Mouse (Mus musculus) midbrain, embryonic 15.5 days (tissue): ENCODE results near the gene Coro2a. TPM values are rescaled to one million over a fixed set of nuclear protein-coding genes. Genes with fewer than 3 reads are reported as not detected.
"Not testable (repeated sequence)": the region's sequence is repeated elsewhere in the genome, so short reads cannot be mapped to it uniquely, and the experiment has no call there.

Experiments
- ATAC-seq: fragments of 200-750 bp; cut with Nextera tagmentation; replicated peaks from 2 replicates; pipeline ENCODE4 v1.8.0; 2017; ENCODE audit warnings: moderate TSS enrichment
- H3K27ac ChIP-seq: fragments of 300-500 bp; sonication (generic); 2 replicates; pipeline ENCODE4 v1.5.1; 2015; ENCODE audit warnings: mild to moderate bottlenecking, inconsistent platforms
- H3K27me3 ChIP-seq: fragments of 300-500 bp; sonication (generic); replicated peaks from 2 replicates; pipeline ENCODE4 v1.6.1; 2015; ENCODE audit warnings: inconsistent platforms
- H3K36me3 ChIP-seq: fragments of 300-500 bp; sonication (generic); replicated peaks from 2 replicates; pipeline ENCODE4 v1.6.1; 2015; ENCODE audit warnings: inconsistent platforms
- H3K4me1 ChIP-seq: fragments of 300-500 bp; sonication (generic); 2 replicates; pipeline ENCODE4 v1.6.1; 2015; ENCODE audit warnings: inconsistent platforms
- H3K4me2 ChIP-seq: fragments of 300-500 bp; sonication (generic); 2 replicates; pipeline ENCODE4 v1.6.1; 2015; ENCODE audit warnings: inconsistent platforms, mild to moderate bottlenecking, moderate library complexity
- H3K4me3 ChIP-seq: fragments of 300-500 bp; sonication (generic); 2 replicates; pipeline ENCODE4 v1.5.1; 2015; ENCODE audit warnings: mild to moderate bottlenecking, inconsistent platforms
- H3K9ac ChIP-seq: fragments of 300-500 bp; sonication (generic); 2 replicates; pipeline ENCODE4 v1.6.1; 2015; ENCODE audit warnings: mild to moderate bottlenecking, inconsistent platforms
- H3K9me3 ChIP-seq: fragments of 300-500 bp; sonication (generic); 2 replicates; pipeline ENCODE4 v1.6.1; 2016; ENCODE audit warnings: inconsistent platforms
- WGBS: fragments of 180-500 bp; shearing (Covaris S2); methylation state at CpG from one replicate; pipeline ENCODE4 v1.1.7; 2015; ENCODE audit warnings: mixed read lengths; 5-methylcytosine and 5-hydroxymethylcytosine counted together
- polyA plus RNA-seq: library from polyadenylated mRNA; unstranded; fragments of >200 nt; fragmentation: Nextera tagmentation; extraction: Ambion mirVana; gene quantifications from 2 replicates; pipeline ENCODE4 v1.2.1, GENCODE M21; 2015

Gene Coro2a
- 6.8 and 8.1 TPM in 2 replicates for polyA plus RNA-seq

GRCm38 (mm10) chr4:46601844-46602423 is at the start of gene Coro2a:
TSS of gene Coro2a (minus strand) at chr4:46602202.
- Histone ChIP-seq H3K27ac (peak within 1 kb of the TSS; percentile 2; the same call in 1 of the 2 replicates), H3K4me2 (peak within 1 kb of the TSS; percentile 71), H3K9me3 (no peaks in the 10 kb centered on the region), H3K9ac (peak within 1 kb of the TSS; percentile 66), H3K4me1 (peaks cover 10% of the 10 kb centered on the region), H3K27me3 (peaks cover 7% of the 10 kb centered on the region), H3K4me3 (peak within 1 kb of the TSS; percentile 56), H3K36me3 (no peaks in the 10 kb centered on the region)
- WGBS, result under 1% methylated on average over 64 of the region's 66 CpGs
- peak; percentile 72 for ATAC-seq

- peak; percentile 98 for ATAC-seq
- H3K27ac ChIP-seq, result peak within 1 kb of the TSS; percentile 71
- peak within 1 kb of the TSS; percentile 90 for H3K4me3 ChIP-seq
- WGBS, result under 1% methylated on average over 68 of the region's 69 CpGs
- peaks cover 13% of the 10 kb centered on the region for H3K4me1 ChIP-seq
- no peaks in the 10 kb centered on the region for H3K9me3 ChIP-seq
- peak within 1 kb of the TSS; percentile 47 for H3K9ac ChIP-seq
- peaks cover 43% of the 10 kb centered on the region for H3K27me3 ChIP-seq
- H3K4me2 ChIP-seq, result peak within 1 kb of the TSS; percentile 89
- H3K36me3 ChIP-seq, result no peaks in the 10 kb centered on the region
Observed at GRCm38 (mm10) chr4:46650086-46650753, 48.2 kb upstream of the Coro2a start, which contains the start of gene Tbc1d2. TSS of gene Tbc1d2 (minus strand) at chr4:46650209.

DNA sequence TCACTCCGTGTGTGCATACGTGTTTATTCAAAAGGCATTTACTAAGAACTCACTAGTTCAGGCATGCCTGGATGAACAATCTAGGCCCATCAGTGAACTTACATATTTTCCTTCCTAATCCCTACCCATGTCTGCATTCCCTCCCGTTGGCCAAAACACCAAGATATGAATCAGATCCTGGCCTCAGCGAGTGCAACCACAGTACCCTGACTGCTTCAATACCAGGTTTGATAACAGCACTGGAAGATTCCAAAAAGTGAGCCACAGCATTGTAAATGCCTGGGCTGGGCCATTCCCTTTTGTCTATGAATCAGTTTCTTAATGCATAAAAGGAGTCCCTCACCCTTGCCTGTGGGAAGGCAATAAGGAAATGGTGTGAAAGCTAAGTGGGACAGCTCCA is 47.2 kb upstream of the Coro2a start:
- H3K36me3 ChIP-seq, result no peaks in the 10 kb centered on the region
- H3K9me3 ChIP-seq, result no peaks in the 10 kb centered on the region
- no peak overlapping the region for H3K9ac ChIP-seq
- H3K27me3 ChIP-seq, result peaks cover 43% of the 10 kb centered on the region
- H3K4me3 ChIP-seq, result peak overlapping the region; percentile 90
- no peak overlapping the region for H3K27ac ChIP-seq
- H3K4me1 ChIP-seq, result peaks cover 13% of the 10 kb centered on the region
- WGBS, result 62% methylated on average over 4 of the region's 4 CpGs
- ATAC-seq, result no peak
- H3K4me2 ChIP-seq, result peak overlapping the region; percentile 89

- Histone ChIP-seq H3K36me3 (no peaks in the 10 kb centered on the region), H3K27me3 (peaks cover 10% of the 10 kb centered on the region), H3K27ac (no peak overlapping the region), H3K9ac (no peak overlapping the region), H3K4me2 (no peak overlapping the region), H3K4me3 (no peak overlapping the region), H3K4me1 (peaks cover 3% of the 10 kb centered on the region; the same call in 1 of the 2 replicates), H3K9me3 (no peaks in the 10 kb centered on the region)
- WGBS, result 81% methylated on average over 8 of the region's 8 CpGs
- no peak for ATAC-seq
Observed at GRCm38 (mm10) chr4:46643676-46644112, 41.7 kb upstream of the Coro2a start.

- no peak overlapping the region for H3K4me2 ChIP-seq
- peaks cover 3% of the 10 kb centered on the region; the same call in 1 of the 2 replicates for H3K4me1 ChIP-seq
- no peak overlapping the region for H3K27ac ChIP-seq
- H3K27me3 ChIP-seq, result peaks cover 4% of the 10 kb centered on the region
- no peak overlapping the region for H3K9ac ChIP-seq
- 76% methylated on average over 8 of the region's 8 CpGs for WGBS
- H3K4me3 ChIP-seq, result no peak overlapping the region
- no peaks in the 10 kb centered on the region for H3K36me3 ChIP-seq
- 0 out of 2 replicates have a peak, but pooled peaks have one; percentile 24 for ATAC-seq
- no peaks in the 10 kb centered on the region for H3K9me3 ChIP-seq
Observed at GRCm38 (mm10) chr4:46642924-46643675, 41.1 kb upstream of the Coro2a start.

GRCm38 (mm10) chr4:46641283-46641682 is 39.3 kb upstream of the Coro2a start:
- no peak for ATAC-seq
- no peaks in the 10 kb centered on the region for H3K36me3 ChIP-seq
- H3K4me1 ChIP-seq, result peaks cover 3% of the 10 kb centered on the region; the same call in 1 of the 2 replicates
- H3K4me3 ChIP-seq, result no peak overlapping the region
- H3K27ac ChIP-seq, result no peak overlapping the region
- H3K4me2 ChIP-seq, result no peak overlapping the region
- WGBS, result 19% methylated on average over 4 of the region's 4 CpGs
- H3K9ac ChIP-seq, result no peak overlapping the region
- H3K27me3 ChIP-seq, result no peaks in the 10 kb centered on the region
- no peaks in the 10 kb centered on the region for H3K9me3 ChIP-seq

DNA sequence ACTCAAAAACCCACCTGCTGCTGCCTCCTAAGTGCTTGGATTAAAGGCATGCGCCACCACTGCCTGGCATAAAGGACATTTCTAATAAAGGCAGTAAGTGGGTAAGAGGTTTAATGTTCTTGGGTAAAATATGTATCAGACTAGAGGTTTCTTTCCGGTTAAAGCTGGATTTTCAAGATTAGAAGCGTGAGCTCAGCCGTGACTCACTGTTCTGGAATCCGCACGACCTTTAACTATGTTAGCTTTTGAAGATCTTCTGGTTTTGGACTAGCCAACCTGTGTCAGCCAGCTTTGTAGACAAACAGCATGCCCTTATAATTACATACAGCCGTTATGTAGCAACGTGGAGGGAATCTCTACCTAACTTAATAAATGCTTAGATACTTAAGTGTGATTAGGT is 37.9 kb upstream of the Coro2a start:
- no peak overlapping the region for H3K9ac ChIP-seq
- no peak overlapping the region for H3K27ac ChIP-seq
- no peaks in the 10 kb centered on the region for H3K36me3 ChIP-seq
- WGBS, result 89% methylated on average over 8 of the region's 8 CpGs
- no peaks in the 10 kb centered on the region for H3K9me3 ChIP-seq
- H3K4me1 ChIP-seq, result peaks cover 3% of the 10 kb centered on the region; the same call in 1 of the 2 replicates
- no peak overlapping the region for H3K4me2 ChIP-seq
- no peaks in the 10 kb centered on the region for H3K27me3 ChIP-seq
- no peak for ATAC-seq
- H3K4me3 ChIP-seq, result no peak overlapping the region

GRCm38 (mm10) chr4:46637250-46637649 is 35.2 kb upstream of the Coro2a start:
- ATAC-seq, H3K4me2 ChIP-seq, H3K27ac ChIP-seq, H3K9me3 ChIP-seq, H3K4me3 ChIP-seq, H3K27me3 ChIP-seq, H3K9ac ChIP-seq, H3K36me3 ChIP-seq, H3K4me1 ChIP-seq: not testable (repeated sequence)
- WGBS, result 95% methylated on average over 10 of the region's 10 CpGs

DNA sequence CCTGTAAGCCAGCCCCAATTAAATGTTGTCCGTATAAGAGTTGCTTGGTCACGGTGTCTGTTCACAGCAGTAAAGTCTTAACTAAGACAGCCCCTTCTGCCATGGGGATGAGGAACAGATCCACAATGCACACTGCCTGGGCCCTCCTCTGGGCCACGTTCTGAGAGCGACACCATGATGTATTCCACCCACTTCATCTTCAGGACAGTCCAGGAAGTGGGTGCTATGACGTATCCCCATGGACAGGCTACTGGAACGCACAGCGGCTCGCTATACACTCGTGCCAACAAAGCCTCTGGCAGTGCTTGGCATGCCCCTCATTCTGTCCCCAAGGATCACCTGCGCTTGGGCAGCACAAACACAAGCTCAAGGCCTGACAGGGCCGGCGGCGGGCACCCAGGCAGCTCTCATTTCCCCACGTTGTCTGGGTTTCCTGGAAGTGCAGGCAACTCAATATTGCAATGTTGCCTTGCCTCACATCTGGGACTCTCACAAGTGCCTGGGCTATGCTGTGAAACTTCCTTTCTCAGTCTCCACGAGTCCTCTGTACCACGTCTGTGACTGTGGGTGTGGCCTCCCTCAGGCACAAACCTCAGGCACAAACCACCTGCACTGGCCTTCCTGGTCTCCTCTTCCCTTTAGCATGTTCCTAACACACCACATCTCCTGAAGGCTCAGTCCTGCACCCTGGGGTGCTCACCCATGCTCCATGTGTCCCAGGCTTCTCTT is 33.9 kb upstream of the Coro2a start:
- no peak overlapping the region for H3K4me3 ChIP-seq
- 88% methylated on average over 16 of the region's 16 CpGs for WGBS
- ATAC-seq, result no peak
- H3K4me2 ChIP-seq, result no peak overlapping the region
- no peaks in the 10 kb centered on the region for H3K4me1 ChIP-seq
- no peaks in the 10 kb centered on the region for H3K27me3 ChIP-seq
- no peak overlapping the region for H3K9ac ChIP-seq
- no peak overlapping the region for H3K27ac ChIP-seq
- H3K9me3 ChIP-seq, result no peaks in the 10 kb centered on the region
- no peaks in the 10 kb centered on the region for H3K36me3 ChIP-seq

DNA sequence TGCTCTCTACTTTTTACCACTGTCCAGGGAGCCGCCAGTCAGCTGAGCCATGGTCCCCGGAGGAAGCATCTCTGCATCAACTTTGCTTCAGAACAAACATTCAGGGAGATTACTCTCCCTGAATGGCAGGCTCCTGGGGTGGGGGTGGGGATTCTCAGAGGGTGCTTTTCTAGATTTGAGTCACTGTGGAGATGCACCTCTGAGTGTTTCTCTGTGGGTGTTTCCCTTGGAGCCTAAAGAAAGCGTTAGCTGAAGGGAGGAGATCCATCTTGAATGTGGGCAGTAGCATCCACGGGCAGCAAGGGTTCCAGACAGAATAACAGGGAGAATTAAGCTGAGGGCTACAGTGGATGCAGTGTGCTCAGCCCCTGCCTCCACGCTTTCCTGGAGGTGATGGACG is 32.9 kb upstream of the Coro2a start:
- no peak overlapping the region for H3K4me2 ChIP-seq
- H3K27ac ChIP-seq, result no peak overlapping the region
- no peak for ATAC-seq
- no peaks in the 10 kb centered on the region for H3K36me3 ChIP-seq
- H3K4me3 ChIP-seq, result no peak overlapping the region
- H3K9me3 ChIP-seq, result no peaks in the 10 kb centered on the region
- no peaks in the 10 kb centered on the region for H3K4me1 ChIP-seq
- H3K9ac ChIP-seq, result no peak overlapping the region
- 57% methylated on average over 6 of the region's 6 CpGs for WGBS
- no peaks in the 10 kb centered on the region for H3K27me3 ChIP-seq

- not testable (repeated sequence) for ATAC-seq, H3K9ac ChIP-seq, H3K27ac ChIP-seq, H3K4me3 ChIP-seq, H3K27me3 ChIP-seq, H3K4me2 ChIP-seq, H3K9me3 ChIP-seq, H3K36me3 ChIP-seq, H3K4me1 ChIP-seq
- 68% methylated on average over 6 of the region's 6 CpGs for WGBS
Observed at GRCm38 (mm10) chr4:46633565-46633964, 31.6 kb upstream of the Coro2a start.

GRCm38 (mm10) chr4:46632465-46632864 is 30.5 kb upstream of the Coro2a start:
- no peak overlapping the region for H3K9ac ChIP-seq
- H3K4me3 ChIP-seq, result no peak overlapping the region
- H3K4me1 ChIP-seq, result no peaks in the 10 kb centered on the region
- WGBS, result 81% methylated on average over 2 of the region's 2 CpGs
- no peak for ATAC-seq
- H3K27ac ChIP-seq, result no peak overlapping the region
- H3K9me3 ChIP-seq, result no peaks in the 10 kb centered on the region
- H3K4me2 ChIP-seq, result no peak overlapping the region
- H3K27me3 ChIP-seq, result no peaks in the 10 kb centered on the region
- H3K36me3 ChIP-seq, result no peaks in the 10 kb centered on the region
